Mouse (Mus musculus) intestine, embryonic 16.5 days (tissue): Measurements from ENCODE around the gene Mpzl2. TPM values are rescaled to one million over a fixed set of nuclear protein-coding genes. Genes with fewer than 3 reads are reported as not detected.
"Not testable (repeated sequence)": the region's sequence is repeated elsewhere in the genome, so short reads cannot be mapped to it uniquely, and the experiment has no call there.

ENCODE experiments used
- ATAC-seq: fragments of 200-750 bp; cut with Nextera tagmentation; 2 replicates; pipeline ENCODE4 v1.8.0; 2017; ENCODE audit warnings: moderate TSS enrichment, moderate library complexity
- H3K27ac ChIP-seq: fragments of 300-500 bp; sonication (generic); 2 replicates; pipeline ENCODE4 v1.5.1; 2014; ENCODE audit warnings: mild to moderate bottlenecking, low read length
- H3K27me3 ChIP-seq: fragments of 300-500 bp; sonication (generic); replicated peaks from 2 replicates; pipeline ENCODE4 v1.6.1; 2014; ENCODE audit warnings: low read length, control low read depth, mixed read lengths; ENCODE audit not compliant: control insufficient read depth, insufficient read depth
- H3K36me3 ChIP-seq: fragments of 300-500 bp; sonication (generic); 2 replicates; pipeline ENCODE4 v1.6.1; 2014; ENCODE audit warnings: low read length, control low read depth; ENCODE audit not compliant: control insufficient read depth, insufficient read depth
- H3K4me1 ChIP-seq: fragments of 300-500 bp; sonication (generic); 2 replicates; pipeline ENCODE4 v1.6.1; 2014; ENCODE audit warnings: low read length, control low read depth, mixed read lengths; ENCODE audit not compliant: control insufficient read depth, insufficient read depth
- H3K4me2 ChIP-seq: fragments of 300-500 bp; sonication (generic); 2 replicates; pipeline ENCODE4 v1.6.1; 2014; ENCODE audit warnings: low read depth, low read length, control low read depth
- H3K4me3 ChIP-seq: fragments of 300-500 bp; sonication (generic); 2 replicates; pipeline ENCODE4 v1.5.1; 2014; ENCODE audit warnings: mild to moderate bottlenecking, low read length
- H3K9ac ChIP-seq: fragments of 300-500 bp; sonication (generic); 2 replicates; pipeline ENCODE4 v1.6.1; 2014; ENCODE audit warnings: low read depth, low read length
- H3K9me3 ChIP-seq: fragments of 300-500 bp; sonication (generic); 2 replicates; pipeline ENCODE4 v1.6.1; 2016; ENCODE audit warnings: low read length, control low read depth; ENCODE audit not compliant: control insufficient read depth
- WGBS: fragments of 180-500 bp; shearing (Covaris S2); extraction: QIAGEN DNeasy Blood & Tissue Kit; methylation state at CpG from one replicate; pipeline ENCODE4 v1.1.7; 2014; 5-methylcytosine and 5-hydroxymethylcytosine counted together
- polyA plus RNA-seq: library from polyadenylated mRNA; unstranded; fragments of >200 nt; fragmentation: Nextera tagmentation; extraction: Ambion mirVana; gene quantifications from 2 replicates; pipeline ENCODE4 v1.2.1, GENCODE M21; 2015

Mpzl2 gene
- polyA plus RNA-seq, 1 experiment from 2014 or later = 29.1 TPM

DNA sequence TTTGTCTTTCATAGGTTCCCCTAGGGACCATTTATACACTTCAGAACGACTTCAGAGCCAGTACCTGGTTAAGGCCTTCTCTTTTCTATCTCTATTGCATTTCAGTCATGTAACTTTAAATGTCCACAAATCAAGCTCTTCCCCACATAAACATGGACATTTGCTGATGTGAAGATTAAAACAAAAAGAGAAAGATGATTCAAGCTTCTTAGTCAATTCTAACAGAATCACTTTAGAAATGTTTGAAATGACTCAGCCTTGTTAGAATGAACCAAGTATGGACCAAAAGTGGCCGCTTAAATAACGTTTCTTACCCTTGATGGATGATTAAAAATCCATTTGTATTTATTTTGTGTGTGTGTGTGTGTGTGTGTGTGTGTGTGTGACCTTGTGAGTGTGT is 16.0 kb upstream of the Mpzl2 start:
- 64% methylated on average over 3 of the region's 3 CpGs for WGBS
- Histone ChIP-seq H3K4me3 (no peak overlapping the region), H3K27me3 (no peaks in the 10 kb centered on the region), H3K9me3 (no peaks in the 10 kb centered on the region), H3K4me2 (no peak overlapping the region), H3K36me3 (no peaks in the 10 kb centered on the region), H3K9ac (no peak overlapping the region), H3K4me1 (no peaks in the 10 kb centered on the region), H3K27ac (no peak overlapping the region)
- ATAC-seq = no peak

DNA sequence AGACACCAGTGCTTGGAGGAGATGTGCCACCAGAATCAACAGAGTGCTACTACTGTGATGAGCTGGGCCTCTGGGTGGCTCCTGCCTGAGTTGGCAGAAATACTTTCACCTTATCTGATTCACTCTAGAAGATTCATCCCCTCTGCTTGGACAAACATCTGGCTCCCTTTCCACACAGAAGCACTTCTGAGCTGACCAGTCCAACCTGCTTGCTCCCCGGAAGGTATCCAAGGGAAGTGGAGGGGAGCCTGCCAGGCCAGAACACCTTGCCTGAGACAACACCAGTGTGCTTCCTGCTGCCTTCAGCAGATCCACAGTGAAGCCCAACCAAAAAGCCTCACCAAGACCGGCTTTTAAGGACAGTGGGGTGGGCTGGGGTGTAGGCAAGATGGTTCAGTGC is 15.4 kb upstream of the Mpzl2 start:
- Histone ChIP-seq H3K4me1 (no peaks in the 10 kb centered on the region), H3K4me2 (no peak overlapping the region), H3K36me3 (no peaks in the 10 kb centered on the region), H3K4me3 (no peak overlapping the region), H3K27ac (no peak overlapping the region), H3K9me3 (no peaks in the 10 kb centered on the region), H3K27me3 (no peaks in the 10 kb centered on the region), H3K9ac (no peak overlapping the region)
- 73% methylated on average over 2 of the region's 2 CpGs for WGBS
- ATAC-seq = no peak

DNA sequence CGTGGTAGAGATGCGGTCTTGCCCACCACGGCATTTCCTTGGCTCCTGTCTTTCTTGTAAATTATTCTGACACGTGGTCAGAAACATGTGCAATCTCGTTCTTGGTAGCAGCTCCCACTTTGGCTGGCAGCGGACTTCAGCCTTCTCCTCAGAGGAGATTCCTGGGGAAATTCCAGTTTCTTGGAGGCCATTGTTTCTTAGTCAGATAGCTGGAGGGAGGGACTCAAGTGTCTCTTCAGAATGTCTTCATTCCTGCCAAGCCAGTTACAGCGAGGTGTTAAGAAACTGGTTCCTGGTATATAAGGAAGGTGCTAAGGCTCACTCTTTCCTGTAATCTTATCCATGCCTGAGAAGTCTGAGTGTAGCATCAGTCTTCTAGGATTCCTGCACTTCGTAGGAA is 12.2 kb upstream of the Mpzl2 start:
- Histone ChIP-seq H3K36me3 (no peaks in the 10 kb centered on the region), H3K4me3 (no peak overlapping the region), H3K9ac (no peak overlapping the region), H3K9me3 (no peaks in the 10 kb centered on the region), H3K27ac (no peak overlapping the region), H3K4me1 (no peaks in the 10 kb centered on the region), H3K27me3 (no peaks in the 10 kb centered on the region), H3K4me2 (no peak overlapping the region)
- 67% methylated on average over 8 of the region's 8 CpGs for WGBS
- no peak for ATAC-seq

DNA sequence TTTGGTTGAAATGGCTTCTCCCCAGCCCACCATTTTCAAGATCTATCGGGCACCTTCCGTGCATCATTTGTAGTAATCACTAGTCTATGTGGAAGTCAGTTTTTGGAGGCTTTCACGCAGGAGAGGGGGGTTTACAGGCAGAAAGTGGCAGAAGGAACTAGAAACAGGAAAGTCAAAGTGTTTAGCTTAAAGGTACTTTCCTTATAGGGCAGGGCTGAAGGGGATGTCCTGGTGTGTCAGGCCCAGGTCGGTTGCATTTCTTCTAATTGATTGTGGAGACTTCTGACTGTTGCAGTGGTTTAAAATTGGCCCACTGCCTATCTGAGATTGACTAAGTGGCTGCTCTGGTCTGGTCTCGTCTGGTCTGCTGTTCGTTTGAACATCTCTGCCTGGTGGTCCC is 9.3 kb upstream of the Mpzl2 start:
- H3K27me3 ChIP-seq = no peaks in the 10 kb centered on the region
- no peak overlapping the region for H3K27ac ChIP-seq
- no peak overlapping the region for H3K9ac ChIP-seq
- no peak overlapping the region for H3K4me3 ChIP-seq
- WGBS = 63% methylated on average over 6 of the region's 6 CpGs
- H3K9me3 ChIP-seq = no peaks in the 10 kb centered on the region
- no peaks in the 10 kb centered on the region for H3K36me3 ChIP-seq
- no peaks in the 10 kb centered on the region for H3K4me1 ChIP-seq
- H3K4me2 ChIP-seq = no peak overlapping the region
- no peak for ATAC-seq

DNA sequence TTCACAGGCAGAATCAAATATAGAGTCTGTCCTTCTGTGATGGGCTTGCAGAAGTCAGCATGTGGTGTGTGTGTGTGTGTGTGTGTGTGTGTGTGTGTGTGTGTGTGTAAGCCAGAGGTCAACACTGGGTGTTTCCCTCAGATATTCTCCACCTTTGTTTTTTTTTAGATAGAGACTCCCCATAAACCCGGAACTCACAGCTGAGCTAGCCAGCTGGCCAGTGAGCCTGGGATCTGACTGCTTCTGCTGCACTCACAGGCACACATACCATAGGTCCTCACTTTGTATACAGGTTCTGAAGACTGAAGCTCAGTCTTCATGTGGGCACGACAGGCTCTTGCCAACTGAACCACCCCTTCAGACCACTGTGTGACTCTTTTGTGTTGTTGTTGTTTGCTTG is 7.3 kb upstream of the Mpzl2 start:
- no peak for ATAC-seq
- H3K9me3 ChIP-seq = no peaks in the 10 kb centered on the region
- H3K4me2 ChIP-seq = no peak overlapping the region
- WGBS = 43% methylated on average over 2 of the region's 2 CpGs
- H3K27me3 ChIP-seq = no peaks in the 10 kb centered on the region
- no peaks in the 10 kb centered on the region for H3K36me3 ChIP-seq
- no peak overlapping the region for H3K9ac ChIP-seq
- H3K27ac ChIP-seq = no peak overlapping the region
- no peaks in the 10 kb centered on the region for H3K4me1 ChIP-seq
- H3K4me3 ChIP-seq = no peak overlapping the region

DNA sequence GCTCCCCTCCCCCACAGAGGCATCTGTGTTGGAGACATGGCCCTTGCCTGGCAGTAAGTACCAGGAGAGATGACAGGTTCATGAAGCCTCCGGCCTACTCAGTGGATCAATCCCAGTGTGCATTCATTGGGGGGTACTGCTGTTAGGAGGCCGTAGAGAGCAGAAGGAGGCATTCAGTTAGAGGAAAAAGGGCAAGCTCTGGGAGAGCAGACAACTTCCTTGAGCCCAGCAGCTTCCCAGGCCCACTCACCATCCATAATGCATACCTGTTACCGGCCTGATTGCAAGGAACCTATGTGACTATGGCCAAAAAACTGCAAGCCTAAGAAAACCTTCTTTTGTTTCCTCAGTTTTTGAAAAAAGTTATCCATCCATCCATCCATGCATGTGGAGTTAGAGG is 5.1 kb upstream of the Mpzl2 start:
- 84% methylated on average over 3 of the region's 3 CpGs for WGBS
- no peaks in the 10 kb centered on the region for H3K36me3 ChIP-seq
- H3K4me3 ChIP-seq = no peak overlapping the region
- H3K4me2 ChIP-seq = no peak overlapping the region
- H3K27ac ChIP-seq = no peak overlapping the region
- no peaks in the 10 kb centered on the region for H3K9me3 ChIP-seq
- no peak for ATAC-seq
- H3K9ac ChIP-seq = no peak overlapping the region
- no peaks in the 10 kb centered on the region for H3K27me3 ChIP-seq
- H3K4me1 ChIP-seq = no peaks in the 10 kb centered on the region

DNA sequence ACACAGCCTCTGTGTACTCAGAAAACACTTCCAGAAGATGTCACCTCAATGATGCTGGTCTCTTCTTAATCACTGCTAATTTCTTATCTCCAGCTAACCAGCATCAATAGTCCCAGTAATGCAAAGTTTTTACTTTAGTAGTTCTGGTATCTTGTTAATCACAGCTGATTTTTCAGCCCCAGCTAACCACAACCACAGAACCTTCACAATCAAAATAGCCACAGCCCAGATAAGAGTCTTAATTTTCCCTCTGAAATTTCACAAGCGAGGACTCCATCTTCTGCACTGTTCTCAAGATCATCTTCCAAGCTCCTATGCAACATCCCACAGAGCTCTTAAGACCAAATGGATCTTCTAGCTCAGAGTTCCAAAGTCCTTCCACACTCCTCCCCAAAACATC is 1.8 kb upstream of the Mpzl2 start:
- H3K4me1 ChIP-seq = not testable (repeated sequence)

DNA sequence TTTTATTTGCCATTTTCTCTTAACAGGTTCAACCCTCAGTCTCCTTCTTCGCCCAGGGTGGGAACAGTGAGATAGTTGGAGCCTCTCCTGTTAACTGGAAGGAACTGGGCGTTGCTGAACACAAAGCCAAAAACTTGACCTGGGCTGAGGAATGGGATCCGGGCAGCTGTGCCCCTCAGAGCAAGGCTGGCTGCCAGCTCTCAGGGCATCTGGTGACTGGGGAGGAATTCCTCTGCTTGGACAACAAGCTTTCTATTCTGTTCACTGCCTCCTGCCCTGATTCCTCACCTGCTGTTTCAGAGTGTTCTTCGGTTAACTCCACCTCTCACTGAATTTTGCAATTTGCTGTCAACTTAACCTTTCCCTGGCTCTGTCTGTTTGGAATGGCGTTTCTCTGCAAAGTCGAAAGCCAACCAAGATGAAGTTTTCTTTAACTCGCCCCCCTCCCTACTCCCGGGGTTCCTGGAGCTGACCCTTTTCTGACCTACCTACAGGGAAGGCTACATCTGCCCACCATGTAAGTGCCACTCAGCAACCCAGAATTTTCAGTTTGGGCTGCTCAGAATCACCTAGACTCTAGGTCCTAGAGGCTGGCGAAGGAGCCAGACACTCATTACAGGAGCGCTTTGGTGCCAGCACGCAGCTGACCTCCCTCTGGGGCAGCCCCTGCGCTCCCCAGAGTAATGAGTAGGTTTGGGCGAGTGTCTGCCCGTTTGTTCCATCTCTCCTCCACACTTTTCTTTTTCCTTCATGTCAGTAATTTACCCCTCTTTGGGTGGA is 657 bp downstream of the Mpzl2 start:
- Histone ChIP-seq H3K27me3 (0 out of 2 replicates have a peak, but pooled peaks cover 7% of the 10 kb centered on the region), H3K36me3 (no peaks in the 10 kb centered on the region), H3K4me1 (peaks cover 4% of the 10 kb centered on the region; the same call in 1 of the 2 replicates), H3K4me3 (peak overlapping the region; percentile 19), H3K9me3 (no peaks in the 10 kb centered on the region), H3K27ac (peak overlapping the region; percentile 64), H3K9ac (peak overlapping the region; percentile 48), H3K4me2 (peak overlapping the region; percentile 43)
- 22% methylated on average over 14 of the region's 14 CpGs for WGBS
- ATAC-seq = no peak

More for the DNA sequence above, 1.8 kb upstream of the Mpzl2 start:
- H3K9me3 ChIP-seq, H3K36me3 ChIP-seq, ATAC-seq, H3K27me3 ChIP-seq, H3K9ac ChIP-seq, H3K4me3 ChIP-seq, H3K4me2 ChIP-seq, H3K27ac ChIP-seq: not testable (repeated sequence)
- 90% methylated on average over 1 of the region's 1 CpGs for WGBS

DNA sequence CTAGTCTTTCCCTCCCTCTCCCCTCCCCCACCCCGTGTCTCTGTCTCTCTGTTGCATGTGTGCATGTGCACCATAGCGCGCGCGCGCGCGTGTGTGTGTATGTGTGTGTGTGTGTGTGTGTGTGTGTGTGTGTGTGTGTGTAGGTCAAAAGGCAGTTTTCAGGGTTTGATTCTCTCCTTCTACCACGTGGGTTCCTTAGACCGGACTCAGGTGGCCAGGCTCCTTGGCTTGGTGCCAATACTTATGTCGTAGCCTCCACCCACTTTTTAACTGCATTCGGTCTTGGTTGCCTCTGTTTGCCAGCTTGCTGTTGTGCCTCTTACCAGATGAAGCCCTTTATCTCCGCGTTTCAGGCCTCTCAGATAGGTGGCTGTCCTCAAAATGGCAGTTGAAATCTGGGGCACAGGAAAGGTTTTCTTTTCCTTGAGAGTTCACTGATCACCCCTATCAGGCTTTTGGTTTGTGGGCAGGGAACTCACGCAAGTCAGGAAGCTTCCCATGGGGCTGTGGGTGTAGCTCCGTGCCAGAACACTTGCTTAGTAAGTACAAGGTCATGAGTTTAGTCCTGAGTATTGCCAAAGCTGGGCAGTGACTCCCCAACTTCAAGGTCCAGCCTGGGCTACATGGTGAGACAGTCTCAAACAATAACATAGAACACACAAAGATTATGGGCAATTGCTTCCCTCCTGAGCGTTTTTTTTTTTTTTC is 1.7 kb downstream of the Mpzl2 start:
- peak overlapping the region; percentile 86 for H3K27ac ChIP-seq
- WGBS = 24% methylated on average over 17 of the region's 17 CpGs
- H3K4me3 ChIP-seq = peak overlapping the region; percentile 19
- H3K4me1 ChIP-seq = peaks cover 4% of the 10 kb centered on the region; the same call in 1 of the 2 replicates
- H3K4me2 ChIP-seq = peak overlapping the region; percentile 43
- H3K27me3 ChIP-seq = 0 out of 2 replicates have a peak, but pooled peaks cover 7% of the 10 kb centered on the region
- peak; percentile 31 for ATAC-seq
- no peaks in the 10 kb centered on the region for H3K36me3 ChIP-seq
- peak overlapping the region; percentile 48; the same call in 1 of the 2 replicates for H3K9ac ChIP-seq
- H3K9me3 ChIP-seq = no peaks in the 10 kb centered on the region
